Mouse (Mus musculus): ENCODE results near the gene Idh3g.
"Not testable (repeated sequence)": the region's sequence is repeated elsewhere in the genome, so short reads cannot be mapped to it uniquely, and the experiment has no call there.

The Idh3g gene

GRCm38 (mm10) chrX:73756334-73757140 lies 30.2 kb downstream of the Idh3g start, which contains the start of gene Plxnb3:
Plxnb3 (plus strand) TSS chrX:73757090.
- CTCF ChIA-PET, result no interaction called here

- CTCF ChIA-PET, result no interaction called here
Observed at GRCm38 (mm10) chrX:73748977-73749376, 37.7 kb downstream of the Idh3g start.

GRCm38 (mm10) chrX:73744774-73745481 lies 41.8 kb downstream of the Idh3g start:
- CTCF ChIA-PET, result interaction anchor here (0.7 kb wide), 1 partner anchor 585 kb away, joined by 3 read pairs; no protein-coding TSS in a partner anchor

GRCm38 (mm10) chrX:73739841-73740240 lies 46.9 kb downstream of the Idh3g start:
- CTCF ChIA-PET, result not testable (repeated sequence)

- CTCF ChIA-PET, result no interaction called here
Observed at GRCm38 (mm10) chrX:73739151-73739550, 47.5 kb downstream of the Idh3g start.

- CTCF ChIA-PET, result no interaction called here
Observed at GRCm38 (mm10) chrX:73738155-73738554, 48.5 kb downstream of the Idh3g start.

GRCm38 (mm10) chrX:73730908-73731307 lies 55.8 kb downstream of the Idh3g start:
- CTCF ChIA-PET, result no interaction called here

Data from spleen, embryonic (tissue).